Mouse (Mus musculus): Measurements from ENCODE around the gene Fmr1. TPM values are rescaled to one million over a fixed set of nuclear protein-coding genes. Genes with fewer than 3 reads are reported as not detected.
"Not testable (repeated sequence)": the region's sequence is repeated elsewhere in the genome, so short reads cannot be mapped to it uniquely, and the experiment has no call there.

The Fmr1 gene
- polyA plus RNA-seq (2014; fragmentation: Nextera tagmentation; extraction: Ambion mirVana) = 68.0 and 74.3 TPM in 2 replicates

- ATAC-seq (ENCODE audit: insufficient number of reproducible peaks, low FRiP score, low TSS enrichment, low read depth) (peak; percentile 94), DNase-seq (ENCODE audit: low spot score) (peak; percentile 96)
- Histone ChIP-seq H3K4me2 (ENCODE audit: low read depth, severe bottlenecking) (peak within 1 kb of the TSS; percentile 37), H3K36me3 (ENCODE audit: control insufficient read depth, insufficient read depth, low read length) (no peaks in the 10 kb centered on the region), H3K9me3 (ENCODE audit: control insufficient read depth, low read length) (no peaks in the 10 kb centered on the region), H3K4me3 (ENCODE audit: low read depth, low read length) (peak within 1 kb of the TSS; percentile 63), H3K9ac (ENCODE audit: low read length) (peak within 1 kb of the TSS; percentile 83), H3K27ac (replicated peaks; ENCODE audit: low read depth, low read length) (peak within 1 kb of the TSS; percentile 84), H3K27me3 (ENCODE audit: control insufficient read depth, insufficient read depth, low read length) (no peaks in the 10 kb centered on the region), H3K4me1 (ENCODE audit: control insufficient read depth, insufficient read depth, low read length) (no peaks in the 10 kb centered on the region)
- 21% methylated on average over 31 of the region's 49 CpGs for WGBS
Measured at GRCm38 (mm10) chrX:68678333-68678740, at the start of gene Fmr1. Fmr1 (plus strand) TSS chrX:68678541.

GRCm38 (mm10) chrX:68641603-68642002 lies 36.7 kb upstream of the Fmr1 start:
- Histone ChIP-seq H3K4me3 (ENCODE audit: low read depth, low read length) (no peak overlapping the region), H3K4me2 (ENCODE audit: low read depth, severe bottlenecking) (no peak overlapping the region), H3K27me3 (ENCODE audit: control insufficient read depth, insufficient read depth, low read length) (no peaks in the 10 kb centered on the region), H3K36me3 (ENCODE audit: control insufficient read depth, insufficient read depth, low read length) (no peaks in the 10 kb centered on the region), H3K4me1 (ENCODE audit: control insufficient read depth, insufficient read depth, low read length) (no peaks in the 10 kb centered on the region), H3K27ac (replicated peaks; ENCODE audit: low read depth, low read length) (no peak overlapping the region), H3K9ac (ENCODE audit: low read length) (no peak overlapping the region), H3K9me3 (ENCODE audit: control insufficient read depth, low read length) (no peaks in the 10 kb centered on the region)
- DNase-seq (ENCODE audit: low spot score) (no peak), ATAC-seq (ENCODE audit: insufficient number of reproducible peaks, low FRiP score, low TSS enrichment, low read depth) (no peak)
- 51% methylated on average over 1 of the region's 1 CpGs for WGBS

GRCm38 (mm10) chrX:68645154-68645919 lies 33.0 kb upstream of the Fmr1 start:
- no peaks in the 10 kb centered on the region for H3K4me1 ChIP-seq (ENCODE audit: control insufficient read depth, insufficient read depth, low read length)
- H3K9ac ChIP-seq (ENCODE audit: low read length) = no peak overlapping the region
- H3K4me2 ChIP-seq (ENCODE audit: low read depth, severe bottlenecking) = no peak overlapping the region
- H3K4me3 ChIP-seq (ENCODE audit: low read depth, low read length) = no peak overlapping the region
- DNase-seq (ENCODE audit: low spot score) (no peak), ATAC-seq (ENCODE audit: insufficient number of reproducible peaks, low FRiP score, low TSS enrichment, low read depth) (0 out of 2 replicates have a peak, but pooled peaks have one; percentile 35)
- H3K9me3 ChIP-seq (ENCODE audit: control insufficient read depth, low read length) = no peaks in the 10 kb centered on the region
- no peaks in the 10 kb centered on the region for H3K27me3 ChIP-seq (ENCODE audit: control insufficient read depth, insufficient read depth, low read length)
- no peaks in the 10 kb centered on the region for H3K36me3 ChIP-seq (ENCODE audit: control insufficient read depth, insufficient read depth, low read length)
- no peak overlapping the region for H3K27ac ChIP-seq (replicated peaks; ENCODE audit: low read depth, low read length)
- WGBS = 51% methylated on average over 7 of the region's 7 CpGs

- no peaks in the 10 kb centered on the region for H3K9me3 ChIP-seq (ENCODE audit: control insufficient read depth, low read length)
- H3K4me1 ChIP-seq (ENCODE audit: control insufficient read depth, insufficient read depth, low read length) = no peaks in the 10 kb centered on the region
- no peak overlapping the region; the same call in 1 of the 2 replicates for H3K4me3 ChIP-seq (ENCODE audit: low read depth, low read length)
- DNase-seq (ENCODE audit: low spot score) (no peak), ATAC-seq (ENCODE audit: insufficient number of reproducible peaks, low FRiP score, low TSS enrichment, low read depth) (no peak)
- no peak overlapping the region for H3K4me2 ChIP-seq (ENCODE audit: low read depth, severe bottlenecking)
- H3K9ac ChIP-seq (ENCODE audit: low read length) = no peak overlapping the region
- no peak overlapping the region for H3K27ac ChIP-seq (replicated peaks; ENCODE audit: low read depth, low read length)
- WGBS = 17% methylated on average over 1 of the region's 1 CpGs
- no peaks in the 10 kb centered on the region for H3K27me3 ChIP-seq (ENCODE audit: control insufficient read depth, insufficient read depth, low read length)
- no peaks in the 10 kb centered on the region for H3K36me3 ChIP-seq (ENCODE audit: control insufficient read depth, insufficient read depth, low read length)
Measured at GRCm38 (mm10) chrX:68677508-68677907, 833 bp upstream of the Fmr1 start.

- H3K4me3 ChIP-seq (ENCODE audit: low read depth, low read length) = peak overlapping the region; percentile 63
- H3K36me3 ChIP-seq (ENCODE audit: control insufficient read depth, insufficient read depth, low read length) = no peaks in the 10 kb centered on the region
- peak overlapping the region; percentile 83 for H3K9ac ChIP-seq (ENCODE audit: low read length)
- H3K4me2 ChIP-seq (ENCODE audit: low read depth, severe bottlenecking) = peak overlapping the region; percentile 32
- H3K9me3 ChIP-seq (ENCODE audit: control insufficient read depth, low read length) = no peaks in the 10 kb centered on the region
- WGBS = 16% methylated on average over 44 of the region's 67 CpGs
- ATAC-seq (ENCODE audit: insufficient number of reproducible peaks, low FRiP score, low TSS enrichment, low read depth) (peak; percentile 76), DNase-seq (ENCODE audit: low spot score) (peak; percentile 53)
- no peaks in the 10 kb centered on the region for H3K4me1 ChIP-seq (ENCODE audit: control insufficient read depth, insufficient read depth, low read length)
- H3K27ac ChIP-seq (replicated peaks; ENCODE audit: low read depth, low read length) = peak overlapping the region; percentile 84
- H3K27me3 ChIP-seq (ENCODE audit: control insufficient read depth, insufficient read depth, low read length) = no peaks in the 10 kb centered on the region
Measured at GRCm38 (mm10) chrX:68678815-68679486, 610 bp downstream of the Fmr1 start.

GRCm38 (mm10) chrX:68684706-68685105 lies 6.4 kb downstream of the Fmr1 start:
- ATAC-seq (ENCODE audit: insufficient number of reproducible peaks, low FRiP score, low TSS enrichment, low read depth) (no peak), DNase-seq (ENCODE audit: low spot score) (no peak)
- Histone ChIP-seq H3K9ac (ENCODE audit: low read length) (no peak overlapping the region), H3K9me3 (ENCODE audit: control insufficient read depth, low read length) (no peaks in the 10 kb centered on the region), H3K4me3 (ENCODE audit: low read depth, low read length) (no peak overlapping the region), H3K27me3 (ENCODE audit: control insufficient read depth, insufficient read depth, low read length) (no peaks in the 10 kb centered on the region), H3K4me2 (ENCODE audit: low read depth, severe bottlenecking) (no peak overlapping the region), H3K27ac (replicated peaks; ENCODE audit: low read depth, low read length) (no peak overlapping the region), H3K4me1 (ENCODE audit: control insufficient read depth, insufficient read depth, low read length) (no peaks in the 10 kb centered on the region), H3K36me3 (ENCODE audit: control insufficient read depth, insufficient read depth, low read length) (no peaks in the 10 kb centered on the region)
- 92% methylated on average over 2 of the region's 2 CpGs for WGBS

GRCm38 (mm10) chrX:68691936-68692335 lies 13.6 kb downstream of the Fmr1 start:
- not testable (repeated sequence) for H3K36me3 ChIP-seq (ENCODE audit: control insufficient read depth, insufficient read depth, low read length); H3K9me3 ChIP-seq (ENCODE audit: control insufficient read depth, low read length); H3K4me2 ChIP-seq (ENCODE audit: low read depth, severe bottlenecking); H3K9ac ChIP-seq (ENCODE audit: low read length); DNase-seq (ENCODE audit: low spot score); ATAC-seq (ENCODE audit: insufficient number of reproducible peaks, low FRiP score, low TSS enrichment, low read depth); H3K4me3 ChIP-seq (ENCODE audit: low read depth, low read length); H3K4me1 ChIP-seq (ENCODE audit: control insufficient read depth, insufficient read depth, low read length); H3K27ac ChIP-seq (replicated peaks; ENCODE audit: low read depth, low read length); H3K27me3 ChIP-seq (ENCODE audit: control insufficient read depth, insufficient read depth, low read length)
- WGBS = 85% methylated on average over 8 of the region's 8 CpGs

- no peaks in the 10 kb centered on the region for H3K27me3 ChIP-seq (ENCODE audit: control insufficient read depth, insufficient read depth, low read length)
- H3K9ac ChIP-seq (ENCODE audit: low read length) = no peak overlapping the region
- no peak overlapping the region for H3K4me3 ChIP-seq (ENCODE audit: low read depth, low read length)
- H3K4me1 ChIP-seq (ENCODE audit: control insufficient read depth, insufficient read depth, low read length) = no peaks in the 10 kb centered on the region
- DNase-seq (ENCODE audit: low spot score) = no peak
- no peaks in the 10 kb centered on the region for H3K36me3 ChIP-seq (ENCODE audit: control insufficient read depth, insufficient read depth, low read length)
- ATAC-seq (ENCODE audit: insufficient number of reproducible peaks, low FRiP score, low TSS enrichment, low read depth) = no peak
- no peaks in the 10 kb centered on the region for H3K9me3 ChIP-seq (ENCODE audit: control insufficient read depth, low read length)
- H3K4me2 ChIP-seq (ENCODE audit: low read depth, severe bottlenecking) = no peak overlapping the region
- no peak overlapping the region for H3K27ac ChIP-seq (replicated peaks; ENCODE audit: low read depth, low read length)
- 64% methylated on average over 1 of the region's 1 CpGs for WGBS
Measured at GRCm38 (mm10) chrX:68736902-68737301, 58.6 kb downstream of the Fmr1 start.
